Mouse (Mus musculus) right cerebral cortex, adult 2 months (tissue): Measurements from ENCODE around the gene Map2k6.

Source experiments
- DNase-seq, 2 experiments: peaks; one replicate each; pipeline ENCODE4 v3.0.0; 2021 to 2022; ENCODE audit warnings: low spot score in 2 of 2

Map2k6 gene

GRCm38 (mm10) chr11:110403602-110404001, 4.7 kb downstream of the Map2k6 start:
- no peak for DNase-seq

DNA sequence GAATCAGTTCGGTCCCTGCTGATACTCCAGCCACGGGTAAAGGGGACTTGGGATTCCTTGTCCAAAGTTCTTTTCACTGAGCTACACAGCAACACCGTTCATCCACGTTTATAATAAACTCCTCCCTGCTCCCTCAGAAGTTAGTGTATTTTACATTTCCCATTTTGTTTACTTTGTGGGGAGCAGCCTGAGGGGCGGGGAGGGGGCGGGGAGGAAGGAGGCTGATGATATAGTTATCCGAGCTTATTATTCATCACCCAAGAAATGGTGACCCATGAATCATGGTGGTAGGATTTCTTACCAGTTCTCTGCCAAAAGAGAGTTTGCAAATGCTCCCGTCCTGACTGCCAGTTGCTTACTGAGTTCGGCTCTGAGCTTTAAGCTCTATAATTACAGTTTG, 6.7 kb downstream of the Map2k6 start:
- DNase-seq: no peak

GRCm38 (mm10) chr11:110409131-110409530, 10.2 kb downstream of the Map2k6 start:
- DNase-seq: no peak

DNA sequence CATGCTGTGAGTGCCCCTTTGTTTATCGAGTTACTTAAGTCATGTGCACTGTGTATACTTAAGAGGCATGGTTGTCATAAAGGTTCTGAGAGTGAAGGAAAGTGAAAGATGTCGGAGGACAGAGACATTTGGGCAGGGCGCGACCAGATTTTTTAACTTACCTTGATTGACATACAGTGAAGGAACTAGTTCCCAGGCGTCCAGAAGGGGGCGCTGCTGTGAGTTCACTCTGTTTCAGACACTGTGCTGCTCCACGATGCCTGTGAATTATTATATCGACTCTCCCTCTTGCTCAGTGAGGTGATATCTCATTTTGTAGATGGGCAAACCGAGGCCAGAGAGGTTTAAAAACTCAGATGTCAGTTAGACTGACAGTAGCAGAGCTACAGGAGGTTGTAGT, 10.9 kb downstream of the Map2k6 start:
- DNase-seq: no peak

- DNase-seq: no peak
Observed at GRCm38 (mm10) chr11:110411596-110411995, 12.7 kb downstream of the Map2k6 start.

GRCm38 (mm10) chr11:110414263-110414662, 15.3 kb downstream of the Map2k6 start:
- DNase-seq: no peak

DNA sequence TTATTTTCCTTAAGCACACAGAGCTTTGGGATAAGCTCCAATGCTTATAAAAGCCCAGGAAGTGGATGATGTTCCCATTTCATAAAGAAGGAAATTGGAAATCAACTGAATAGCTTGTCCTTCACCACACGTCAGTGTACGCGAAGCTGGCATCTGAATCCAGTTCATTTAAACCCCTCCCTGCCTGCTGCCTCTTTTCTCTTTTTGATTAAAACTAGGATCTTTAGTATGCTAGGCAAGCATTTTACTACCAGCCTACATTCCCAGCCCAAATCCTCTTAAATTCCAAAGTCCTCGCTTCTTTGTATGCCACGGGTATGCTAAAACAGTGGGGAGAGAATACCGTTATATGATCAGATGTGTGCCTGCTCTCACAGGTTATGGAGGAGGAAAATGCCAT, 17.8 kb downstream of the Map2k6 start:
- no peak for DNase-seq

GRCm38 (mm10) chr11:110420463-110420862, 21.5 kb downstream of the Map2k6 start:
- DNase-seq: no peak

GRCm38 (mm10) chr11:110426572-110427145, 27.7 kb downstream of the Map2k6 start:
- DNase-seq: no peak

- no peak for DNase-seq
Observed at GRCm38 (mm10) chr11:110427159-110427561, 28.2 kb downstream of the Map2k6 start.

DNA sequence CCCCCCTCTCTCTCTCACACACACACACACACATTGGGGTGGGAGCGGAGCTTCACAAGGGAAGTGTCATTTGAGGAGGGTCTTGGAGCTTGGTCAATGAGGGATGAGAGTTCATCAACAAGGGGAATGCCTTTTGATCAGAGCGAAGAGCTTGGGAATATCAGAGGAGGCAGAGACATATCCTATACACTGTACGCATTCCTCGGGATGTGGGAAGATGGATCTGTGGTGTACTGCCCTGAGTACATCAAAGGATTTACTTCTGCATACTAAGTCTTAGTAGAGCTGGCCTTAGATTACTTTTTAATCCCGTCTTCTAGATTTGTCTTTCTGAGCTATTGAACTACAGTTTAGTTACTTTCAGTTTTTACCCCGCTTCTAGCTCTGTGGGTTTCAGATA, 30.1 kb downstream of the Map2k6 start:
- DNase-seq: no peak

DNA sequence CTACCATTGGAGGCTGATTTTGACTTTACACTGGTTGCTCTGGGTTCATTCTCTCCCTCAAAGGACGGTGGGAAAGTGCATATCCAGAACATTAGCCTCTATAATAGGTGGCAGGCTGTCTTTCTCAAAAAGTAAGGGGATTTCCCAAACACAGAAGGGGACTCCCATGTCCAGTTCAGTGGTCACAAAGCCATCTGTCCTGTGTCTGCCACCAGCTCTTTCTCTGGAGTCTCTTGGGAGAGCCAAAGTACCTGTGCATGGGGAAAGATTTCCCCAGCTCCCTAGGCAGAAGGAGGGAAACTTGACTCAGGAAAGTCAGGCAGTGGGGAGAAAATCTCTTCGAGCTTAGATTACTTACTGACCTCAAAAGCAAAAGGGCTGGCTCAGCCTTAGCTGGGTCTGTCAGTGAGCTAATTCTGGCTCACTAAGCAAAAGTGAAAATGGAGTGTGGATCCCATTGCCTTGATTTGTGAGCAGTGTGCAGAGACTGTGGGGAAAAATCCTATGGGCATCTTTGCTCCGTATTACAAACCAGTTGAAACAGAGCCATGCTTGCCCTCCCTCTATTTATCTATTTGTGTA, 31.0 kb downstream of the Map2k6 start:
- no peak for DNase-seq

- DNase-seq: no peak
Observed at GRCm38 (mm10) chr11:110435839-110436556, 37.1 kb downstream of the Map2k6 start.

DNA sequence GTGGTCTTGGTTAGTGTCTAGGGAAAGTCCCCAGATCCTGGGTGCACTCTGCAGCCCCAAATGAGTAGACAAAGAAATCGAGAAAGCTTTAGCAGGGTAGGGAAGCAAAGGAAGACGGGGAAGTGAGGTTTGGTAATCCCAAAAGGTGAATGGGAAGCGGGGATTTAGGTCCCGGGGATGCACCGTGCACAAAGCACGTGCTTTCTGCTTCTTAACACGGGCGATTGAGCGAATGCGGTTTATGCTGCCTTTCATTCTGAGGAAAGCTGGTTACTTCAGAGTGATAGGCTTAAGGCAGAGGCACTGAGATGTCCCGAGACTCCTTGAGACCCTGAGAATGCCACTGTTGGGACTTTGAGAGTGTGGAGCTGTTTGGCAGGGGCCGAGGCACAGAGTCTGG, 38.1 kb downstream of the Map2k6 start:
- no peak for DNase-seq

DNA sequence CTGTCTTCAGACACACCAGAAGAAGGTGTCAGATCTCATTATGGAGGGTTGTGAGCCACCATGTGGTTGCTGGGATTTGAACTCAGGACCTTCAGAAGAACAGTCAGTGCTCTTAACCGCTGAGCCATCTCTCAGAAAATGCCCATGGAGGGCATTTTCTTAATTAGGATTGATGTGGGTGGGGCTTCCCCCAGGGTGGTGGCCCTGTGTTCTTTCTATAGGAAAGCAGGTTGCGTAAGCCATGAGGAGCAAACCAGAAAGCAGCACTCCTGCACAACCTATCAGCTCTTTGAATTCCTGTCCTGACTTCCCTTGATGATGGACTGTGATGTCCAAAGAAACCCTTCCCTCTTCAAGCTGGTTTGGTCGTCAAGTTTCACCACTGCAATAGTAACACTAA, 39.2 kb downstream of the Map2k6 start:
- no peak for DNase-seq

- DNase-seq: no peak
Observed at GRCm38 (mm10) chr11:110438700-110439296, 39.9 kb downstream of the Map2k6 start.

DNA sequence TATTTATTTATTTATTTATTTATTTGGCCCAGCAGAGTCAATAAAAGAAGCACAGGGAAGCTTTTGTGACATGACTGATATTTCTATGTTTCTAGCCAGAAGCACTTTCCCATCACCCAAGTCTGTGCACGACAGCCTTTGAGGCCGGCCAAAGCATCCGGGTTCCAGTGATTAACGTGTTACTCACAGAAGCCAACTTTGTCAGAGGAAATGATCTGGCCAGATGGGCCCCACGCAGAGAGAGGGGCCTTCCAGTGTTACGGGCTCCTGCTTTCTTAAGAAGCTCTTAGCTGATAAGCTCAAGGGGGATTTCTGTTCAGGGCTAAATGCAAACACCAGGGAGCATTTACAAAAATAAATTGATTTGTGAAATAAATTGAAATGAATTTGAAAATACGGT, 40.4 kb downstream of the Map2k6 start:
- no peak for DNase-seq

DNA sequence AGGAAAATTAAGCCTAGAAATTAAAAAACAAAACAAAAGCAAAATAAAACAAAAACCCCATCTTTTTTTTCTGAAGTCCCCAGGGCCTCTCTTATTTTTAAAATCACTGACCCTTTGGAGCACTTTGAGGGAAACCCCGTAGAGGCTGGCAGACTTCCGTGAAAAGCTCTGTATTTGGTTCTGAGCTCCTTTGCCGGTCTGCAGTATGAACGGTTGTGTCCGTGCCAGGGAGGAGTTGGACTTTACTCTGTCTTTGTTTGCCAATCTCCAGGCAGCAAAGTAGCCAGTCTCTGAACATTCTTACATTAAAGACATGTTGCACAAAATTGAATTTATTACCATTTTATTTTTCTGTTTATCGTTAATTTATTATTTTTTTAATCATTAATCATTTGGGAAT, 45.7 kb downstream of the Map2k6 start:
- no peak for DNase-seq

- DNase-seq: no peak
Observed at GRCm38 (mm10) chr11:110448131-110448725, 49.3 kb downstream of the Map2k6 start.

GRCm38 (mm10) chr11:110448726-110449161, 49.8 kb downstream of the Map2k6 start:
- DNase-seq: no peak

DNA sequence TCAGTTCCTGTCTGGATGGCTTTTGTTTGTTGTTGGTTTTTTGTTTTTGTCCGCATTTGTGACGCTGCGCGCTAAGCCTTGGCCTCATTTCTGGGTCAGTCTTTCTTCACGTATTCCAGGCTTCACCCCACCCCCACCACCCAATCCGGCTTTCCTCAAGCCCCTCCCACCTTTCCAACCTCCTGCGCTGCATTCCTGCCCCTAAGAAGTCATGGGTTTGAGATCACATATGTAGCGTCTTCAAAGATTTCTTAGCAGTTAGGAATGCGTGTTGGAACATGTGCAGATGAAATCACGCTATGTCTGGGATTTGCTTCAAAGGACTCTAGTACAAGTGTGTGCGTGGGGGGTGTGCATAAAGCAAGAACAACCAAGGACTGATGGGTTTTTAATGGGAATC, 50.3 kb downstream of the Map2k6 start:
- DNase-seq: no peak

- DNase-seq: no peak
Observed at GRCm38 (mm10) chr11:110450091-110450757, 51.3 kb downstream of the Map2k6 start.
